Comparison of ENCODE assay signal across 19 mouse cellular contexts in genomic region chr9:95566394-95566793, GRCm38 (mm10). TPM values are rescaled to one million over a fixed set of nuclear protein-coding genes. Genes with fewer than 3 reads are reported as not detected.
"Had no signal": no experiment of that assay in that cellular context is flagged by ENCODE, and none has a peak within 500 bp of the region (broad histone marks: within the 10 kb centered on the region; RNA-seq: fewer than 3 reads in every experiment).

No protein-coding gene starts in this region.

- H3K4me1 ChIP-seq: neural tube, embryonic 12.5 days had no signal

- H3K9ac ChIP-seq: liver, embryonic 13.5 days; lung, embryonic 14.5 days; neural tube, embryonic 12.5 days; neural tube, embryonic 15.5 days had no signal

- H3K4me3 ChIP-seq: layer of hippocampus, adult 2 months; left cerebral cortex, adult 2 months; liver, embryonic 13.5 days; neural tube, embryonic 12.5 days; neural tube, embryonic 15.5 days had no signal

- H3K4me2 ChIP-seq: liver, embryonic 13.5 days; lung, embryonic 14.5 days; midbrain, embryonic 11.5 days; neural tube, embryonic 12.5 days; neural tube, embryonic 15.5 days had no signal

- ATAC-seq: lung, postnatal 0 days had no signal

- H3K27ac ChIP-seq: kidney, postnatal 0 days; layer of hippocampus, adult 2 months; left cerebral cortex, adult 2 months; liver, embryonic 13.5 days; macrophage; neural tube, embryonic 12.5 days; neural tube, embryonic 15.5 days had no signal

- H3K36me3 ChIP-seq: neural tube, embryonic 12.5 days; neural tube, embryonic 15.5 days had no signal

- DNase-seq: kidney, adult 2 months; kidney, postnatal 25 days; layer of hippocampus, adult 9-11 months; layer of hippocampus, postnatal 36 days; liver, embryonic 13.5 days; lung, embryonic 14.5 days; right cerebral cortex, adult 18-20 months; right cerebral cortex, postnatal 14 days; right cerebral cortex, postnatal 4 days; thymus, adult 18-20 months; thymus, postnatal 36 days had no signal

- H3K9me3 ChIP-seq: liver, embryonic 13.5 days; neural tube, embryonic 12.5 days; neural tube, embryonic 15.5 days had no signal

RNA-seq across cellular contexts. Expression of gene Paqr9, which starts 6.9 kb away (rescaled TPM):
- polyA plus RNA-seq: lung, embryonic 14.5 days had no signal
